Mouse (Mus musculus): ENCODE data around the gene Mndal. TPM values are rescaled to one million over a fixed set of nuclear protein-coding genes. Genes with fewer than 3 reads are reported as not detected.
"Not testable (repeated sequence)": the region's sequence is repeated elsewhere in the genome, so short reads cannot be mapped to it uniquely, and the experiment has no call there.

Gene Mndal
- polyA plus RNA-seq, 1 experiment from 2014 or later = 3.0 TPM

- H3K4me2 ChIP-seq (ENCODE audit: low read length); ATAC-seq (replicated peaks; ENCODE audit: low FRiP score, low TSS enrichment, low read depth); H3K4me3 ChIP-seq (ENCODE audit: low read depth, low read length); H3K36me3 ChIP-seq (ENCODE audit: control insufficient read depth, insufficient read depth, low read length); H3K9me3 ChIP-seq (ENCODE audit: control insufficient read depth, low read length); H3K27ac ChIP-seq (ENCODE audit: low read depth); H3K9ac ChIP-seq (ENCODE audit: low read length); DNase-seq (ENCODE audit: low spot score); H3K27me3 ChIP-seq (replicated peaks; ENCODE audit: control insufficient read depth, insufficient read depth, low read length); H3K4me1 ChIP-seq (replicated peaks; ENCODE audit: control insufficient read depth, insufficient read depth, low read length): not testable (repeated sequence)
- 91% methylated on average over 1 of the region's 1 CpGs for WGBS
Observed at GRCm38 (mm10) chr1:173877125-173877524, 65.2 kb downstream of the Mndal start.

- ATAC-seq (replicated peaks; ENCODE audit: low FRiP score, low TSS enrichment, low read depth); H3K4me1 ChIP-seq (replicated peaks; ENCODE audit: control insufficient read depth, insufficient read depth, low read length); H3K27ac ChIP-seq (ENCODE audit: low read depth); H3K4me2 ChIP-seq (ENCODE audit: low read length); DNase-seq (ENCODE audit: low spot score); H3K9ac ChIP-seq (ENCODE audit: low read length); H3K27me3 ChIP-seq (replicated peaks; ENCODE audit: control insufficient read depth, insufficient read depth, low read length); H3K9me3 ChIP-seq (ENCODE audit: control insufficient read depth, low read length); H3K36me3 ChIP-seq (ENCODE audit: control insufficient read depth, insufficient read depth, low read length); H3K4me3 ChIP-seq (ENCODE audit: low read depth, low read length): not testable (repeated sequence)
- WGBS = 95% methylated on average over 1 of the region's 1 CpGs
Observed at GRCm38 (mm10) chr1:173868586-173868985, 73.7 kb downstream of the Mndal start.

GRCm38 (mm10) chr1:173866504-173866903 is 75.8 kb downstream of the Mndal start:
- Histone ChIP-seq H3K36me3 (ENCODE audit: control insufficient read depth, insufficient read depth, low read length) (no peaks in the 10 kb centered on the region), H3K27ac (ENCODE audit: low read depth) (no peak overlapping the region), H3K9me3 (ENCODE audit: control insufficient read depth, low read length) (no peaks in the 10 kb centered on the region), H3K4me2 (ENCODE audit: low read length) (no peak overlapping the region), H3K27me3 (replicated peaks; ENCODE audit: control insufficient read depth, insufficient read depth, low read length) (no peaks in the 10 kb centered on the region), H3K4me1 (replicated peaks; ENCODE audit: control insufficient read depth, insufficient read depth, low read length) (no peaks in the 10 kb centered on the region), H3K4me3 (ENCODE audit: low read depth, low read length) (no peak overlapping the region), H3K9ac (ENCODE audit: low read length) (no peak overlapping the region)
- ATAC-seq (replicated peaks; ENCODE audit: low FRiP score, low TSS enrichment, low read depth) (no peak), DNase-seq (ENCODE audit: low spot score) (no peak)
- 83% methylated on average over 12 of the region's 12 CpGs for WGBS

DNA sequence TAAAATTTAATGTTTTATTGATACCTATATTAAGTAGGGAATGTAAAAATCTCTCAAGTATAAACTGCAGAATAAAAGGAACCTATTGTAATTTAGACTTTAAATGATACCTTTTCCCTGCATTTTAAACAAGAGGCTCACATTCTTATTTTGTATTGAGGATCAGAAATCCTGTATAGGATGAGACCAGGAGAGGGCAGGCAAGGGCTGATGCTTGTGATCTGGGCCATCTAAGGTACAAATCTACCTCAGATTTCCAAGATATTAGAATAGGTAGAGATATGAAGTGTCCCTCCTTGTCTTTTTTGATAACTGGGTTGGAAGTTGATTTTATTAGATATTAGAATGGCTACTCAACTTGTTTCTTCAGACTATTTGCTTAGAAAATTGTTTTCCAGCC is 88.6 kb downstream of the Mndal start:
- H3K4me1 ChIP-seq (replicated peaks; ENCODE audit: control insufficient read depth, insufficient read depth, low read length); H3K36me3 ChIP-seq (ENCODE audit: control insufficient read depth, insufficient read depth, low read length); H3K9ac ChIP-seq (ENCODE audit: low read length); H3K9me3 ChIP-seq (ENCODE audit: control insufficient read depth, low read length); H3K27ac ChIP-seq (ENCODE audit: low read depth); H3K4me3 ChIP-seq (ENCODE audit: low read depth, low read length); ATAC-seq (replicated peaks; ENCODE audit: low FRiP score, low TSS enrichment, low read depth); H3K27me3 ChIP-seq (replicated peaks; ENCODE audit: control insufficient read depth, insufficient read depth, low read length); DNase-seq (ENCODE audit: low spot score); H3K4me2 ChIP-seq (ENCODE audit: low read length): not testable (repeated sequence)

DNA sequence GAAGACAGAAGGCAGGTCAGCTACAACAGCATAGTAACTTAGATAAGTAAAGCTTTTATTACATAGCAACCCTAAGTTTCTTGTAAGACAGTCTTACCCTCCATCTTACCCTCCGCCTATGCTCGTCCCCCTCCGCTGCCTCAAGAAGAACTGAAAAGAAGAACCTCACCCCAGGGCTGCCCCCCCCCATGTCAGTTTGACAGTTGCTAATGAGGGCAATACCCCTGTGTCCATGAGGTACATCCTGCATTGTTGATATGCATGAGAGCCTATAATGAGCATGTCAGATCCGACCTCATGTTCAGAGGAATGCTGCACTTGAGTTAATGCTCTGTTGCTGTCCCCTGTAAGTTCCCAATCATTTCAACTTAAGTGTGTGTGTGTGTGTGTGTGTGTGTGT is 89.4 kb downstream of the Mndal start:
- not testable (repeated sequence) for H3K9ac ChIP-seq (ENCODE audit: low read length); H3K27ac ChIP-seq (ENCODE audit: low read depth); H3K9me3 ChIP-seq (ENCODE audit: control insufficient read depth, low read length); DNase-seq (ENCODE audit: low spot score); H3K36me3 ChIP-seq (ENCODE audit: control insufficient read depth, insufficient read depth, low read length); ATAC-seq (replicated peaks; ENCODE audit: low FRiP score, low TSS enrichment, low read depth); H3K4me3 ChIP-seq (ENCODE audit: low read depth, low read length); H3K4me1 ChIP-seq (replicated peaks; ENCODE audit: control insufficient read depth, insufficient read depth, low read length); H3K27me3 ChIP-seq (replicated peaks; ENCODE audit: control insufficient read depth, insufficient read depth, low read length); H3K4me2 ChIP-seq (ENCODE audit: low read length)
- 56% methylated on average over 4 of the region's 4 CpGs for WGBS

- H3K27me3 ChIP-seq (replicated peaks; ENCODE audit: control insufficient read depth, insufficient read depth, low read length) = not testable (repeated sequence)
Observed at GRCm38 (mm10) chr1:173846193-173846592, 96.1 kb downstream of the Mndal start.

DNA sequence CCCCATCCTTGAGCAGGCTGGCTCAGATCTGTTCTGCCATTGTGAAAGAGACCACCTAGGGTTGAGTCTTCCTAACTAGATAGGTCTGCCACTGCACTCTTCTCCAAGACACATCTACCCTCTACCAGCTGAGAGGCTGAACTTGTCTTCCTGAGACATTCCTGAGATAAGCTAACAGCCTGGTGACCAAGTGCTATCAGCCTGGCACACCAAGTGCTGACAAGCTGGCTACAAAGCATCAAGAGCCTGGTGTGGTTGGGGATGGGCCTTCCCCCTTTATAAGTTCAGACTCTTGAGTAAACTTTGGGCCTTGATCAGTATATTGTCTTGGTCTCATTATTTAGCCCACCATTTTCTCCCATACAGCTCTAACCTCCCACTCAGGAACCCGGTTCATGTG is 97.5 kb downstream of the Mndal start:
- 77% methylated on average over 1 of the region's 1 CpGs for WGBS
- H3K27ac ChIP-seq (ENCODE audit: low read depth) = no peak overlapping the region
- DNase-seq (ENCODE audit: low spot score) (no peak), ATAC-seq (replicated peaks; ENCODE audit: low FRiP score, low TSS enrichment, low read depth) (no peak)
- H3K9ac ChIP-seq (ENCODE audit: low read length) = no peak overlapping the region
- no peaks in the 10 kb centered on the region for H3K36me3 ChIP-seq (ENCODE audit: control insufficient read depth, insufficient read depth, low read length)
- H3K9me3 ChIP-seq (ENCODE audit: control insufficient read depth, low read length) = no peaks in the 10 kb centered on the region
- H3K27me3 ChIP-seq (replicated peaks; ENCODE audit: control insufficient read depth, insufficient read depth, low read length) = no peaks in the 10 kb centered on the region
- no peaks in the 10 kb centered on the region for H3K4me1 ChIP-seq (replicated peaks; ENCODE audit: control insufficient read depth, insufficient read depth, low read length)
- no peak overlapping the region for H3K4me2 ChIP-seq (ENCODE audit: low read length)
- no peak overlapping the region for H3K4me3 ChIP-seq (ENCODE audit: low read depth, low read length)

More at GRCm38 (mm10) chr1:173846193-173846592, 96.1 kb downstream of the Mndal start:
- not testable (repeated sequence) for H3K36me3 ChIP-seq (ENCODE audit: control insufficient read depth, insufficient read depth, low read length); H3K4me2 ChIP-seq (ENCODE audit: low read length); ATAC-seq (replicated peaks; ENCODE audit: low FRiP score, low TSS enrichment, low read depth); H3K9ac ChIP-seq (ENCODE audit: low read length); DNase-seq (ENCODE audit: low spot score); H3K4me1 ChIP-seq (replicated peaks; ENCODE audit: control insufficient read depth, insufficient read depth, low read length); H3K4me3 ChIP-seq (ENCODE audit: low read depth, low read length); H3K27ac ChIP-seq (ENCODE audit: low read depth); H3K9me3 ChIP-seq (ENCODE audit: control insufficient read depth, low read length)
- 81% methylated on average over 4 of the region's 4 CpGs for WGBS

- not testable (repeated sequence) for H3K27ac ChIP-seq (ENCODE audit: low read depth); H3K27me3 ChIP-seq (replicated peaks; ENCODE audit: control insufficient read depth, insufficient read depth, low read length); H3K4me1 ChIP-seq (replicated peaks; ENCODE audit: control insufficient read depth, insufficient read depth, low read length); H3K4me2 ChIP-seq (ENCODE audit: low read length); H3K9ac ChIP-seq (ENCODE audit: low read length); H3K36me3 ChIP-seq (ENCODE audit: control insufficient read depth, insufficient read depth, low read length); H3K4me3 ChIP-seq (ENCODE audit: low read depth, low read length); DNase-seq (ENCODE audit: low spot score); H3K9me3 ChIP-seq (ENCODE audit: control insufficient read depth, low read length)
- peak; percentile 48 for ATAC-seq (replicated peaks; ENCODE audit: low FRiP score, low TSS enrichment, low read depth)
- 8% methylated on average over 2 of the region's 2 CpGs for WGBS
Observed at GRCm38 (mm10) chr1:173821481-173821803, 120.8 kb downstream of the Mndal start.

GRCm38 (mm10) chr1:173820794-173821480 is 121.4 kb downstream of the Mndal start:
- H3K9me3 ChIP-seq (ENCODE audit: control insufficient read depth, low read length); H3K9ac ChIP-seq (ENCODE audit: low read length); H3K36me3 ChIP-seq (ENCODE audit: control insufficient read depth, insufficient read depth, low read length); H3K4me3 ChIP-seq (ENCODE audit: low read depth, low read length); H3K27ac ChIP-seq (ENCODE audit: low read depth); H3K4me2 ChIP-seq (ENCODE audit: low read length); H3K27me3 ChIP-seq (replicated peaks; ENCODE audit: control insufficient read depth, insufficient read depth, low read length); DNase-seq (ENCODE audit: low spot score); H3K4me1 ChIP-seq (replicated peaks; ENCODE audit: control insufficient read depth, insufficient read depth, low read length): not testable (repeated sequence)
- ATAC-seq (replicated peaks; ENCODE audit: low FRiP score, low TSS enrichment, low read depth) = peak; percentile 72
- 50% methylated on average over 2 of the region's 2 CpGs for WGBS
